Mouse (Mus musculus) naive thymus-derived CD4-positive, alpha-beta T cell, adult 2 months (primary cell): ENCODE data around the gene Rtn4r.

Source experiments
- DNase-seq: peaks from one replicate; pipeline ENCODE4 v3.0.0-alpha.2; 2011; ENCODE audit warnings: low read depth

Rtn4r gene

DNA sequence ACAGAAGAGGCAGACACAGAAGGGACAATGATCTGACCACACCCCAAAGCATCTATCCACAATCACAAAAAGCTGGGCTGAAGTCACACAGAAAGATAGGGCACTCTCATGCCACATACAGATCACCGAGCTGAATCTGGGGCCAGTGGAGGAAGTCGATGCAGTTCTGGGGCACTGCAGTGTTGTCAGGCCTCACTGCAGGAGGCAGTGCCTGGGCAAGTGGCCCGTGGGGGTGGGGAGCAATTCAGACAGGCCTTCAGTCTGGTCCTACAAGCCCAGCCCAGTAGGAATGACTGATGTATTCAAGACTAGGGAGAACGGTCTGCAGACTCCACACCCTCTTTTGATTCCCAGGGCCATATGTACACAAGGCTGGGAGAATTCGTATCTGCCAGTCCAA is 2.8 kb upstream of the Rtn4r start:
- no peak for DNase-seq

- DNase-seq, result no peak
These were observed 2.3 kb upstream of the Rtn4r start for GRCm38 (mm10) chr16:18125131-18125530.

DNA sequence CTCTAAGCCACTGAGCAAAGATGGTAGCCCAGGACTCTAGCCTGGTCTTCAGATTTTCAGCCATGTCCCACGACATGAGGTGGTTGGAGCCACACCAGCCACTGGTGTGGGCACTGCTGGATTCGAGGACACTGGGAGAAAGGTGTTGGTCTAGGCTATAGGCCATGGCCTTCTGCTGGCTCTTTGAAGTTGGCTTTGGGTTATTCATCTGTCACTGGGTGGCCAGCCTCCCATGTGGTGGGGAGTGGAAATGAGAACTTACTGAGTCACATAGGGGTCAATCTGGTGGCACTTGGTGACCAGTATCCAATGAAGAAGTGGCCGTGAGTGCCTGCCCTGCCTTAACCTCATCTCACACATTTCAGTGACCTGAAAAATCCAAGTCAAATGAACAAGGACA is 1.2 kb upstream of the Rtn4r start:
- DNase-seq, result no peak

GRCm38 (mm10) chr16:18127871-18128563 is 575 bp downstream of the Rtn4r start:
- no peak for DNase-seq

- no peak for DNase-seq
These were observed 1.1 kb downstream of the Rtn4r start for GRCm38 (mm10) chr16:18128564-18128935.

DNA sequence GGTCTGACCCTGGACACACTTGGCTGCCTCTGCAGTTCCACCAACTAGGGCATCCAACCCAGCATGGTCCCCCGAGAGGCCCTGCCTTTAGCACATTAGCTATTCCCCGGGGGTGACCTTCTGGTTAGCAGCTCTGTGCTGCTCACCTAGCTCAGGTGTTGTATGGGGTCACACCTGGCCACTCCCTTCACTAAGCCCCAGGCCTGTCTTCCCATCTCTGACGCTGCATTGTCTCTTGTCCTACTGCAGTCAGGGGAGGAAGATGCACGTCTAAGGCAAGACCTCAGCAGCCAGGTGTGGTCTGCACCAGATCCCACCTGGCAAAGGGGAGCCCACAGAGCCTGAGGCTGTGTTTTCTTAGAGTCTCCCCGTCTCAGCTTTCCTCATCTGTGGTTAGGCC is 2.0 kb downstream of the Rtn4r start:
- DNase-seq, result no peak

DNA sequence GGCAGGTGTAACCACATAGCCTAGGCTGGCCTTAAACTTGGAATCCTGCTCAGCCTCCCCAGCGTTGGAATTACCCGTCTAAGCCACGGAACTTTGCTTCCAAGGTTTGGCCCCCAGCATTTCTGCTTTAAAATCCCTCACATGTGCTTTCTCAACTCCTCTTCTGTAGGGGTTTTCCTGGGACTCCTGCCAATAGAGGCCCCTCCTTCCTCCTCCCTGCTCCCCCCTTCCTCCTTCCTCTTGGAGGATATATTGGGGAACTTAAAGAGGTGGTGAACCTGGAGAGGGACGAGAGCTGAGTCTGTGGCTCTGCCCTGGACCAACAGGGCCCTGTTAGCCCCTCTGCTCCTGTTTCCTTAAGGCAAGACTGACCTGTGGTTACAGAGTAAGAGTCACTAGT is 2.8 kb downstream of the Rtn4r start:
- no peak for DNase-seq

- DNase-seq, result no peak
These were observed 3.3 kb downstream of the Rtn4r start for GRCm38 (mm10) chr16:18130705-18131104.

DNA sequence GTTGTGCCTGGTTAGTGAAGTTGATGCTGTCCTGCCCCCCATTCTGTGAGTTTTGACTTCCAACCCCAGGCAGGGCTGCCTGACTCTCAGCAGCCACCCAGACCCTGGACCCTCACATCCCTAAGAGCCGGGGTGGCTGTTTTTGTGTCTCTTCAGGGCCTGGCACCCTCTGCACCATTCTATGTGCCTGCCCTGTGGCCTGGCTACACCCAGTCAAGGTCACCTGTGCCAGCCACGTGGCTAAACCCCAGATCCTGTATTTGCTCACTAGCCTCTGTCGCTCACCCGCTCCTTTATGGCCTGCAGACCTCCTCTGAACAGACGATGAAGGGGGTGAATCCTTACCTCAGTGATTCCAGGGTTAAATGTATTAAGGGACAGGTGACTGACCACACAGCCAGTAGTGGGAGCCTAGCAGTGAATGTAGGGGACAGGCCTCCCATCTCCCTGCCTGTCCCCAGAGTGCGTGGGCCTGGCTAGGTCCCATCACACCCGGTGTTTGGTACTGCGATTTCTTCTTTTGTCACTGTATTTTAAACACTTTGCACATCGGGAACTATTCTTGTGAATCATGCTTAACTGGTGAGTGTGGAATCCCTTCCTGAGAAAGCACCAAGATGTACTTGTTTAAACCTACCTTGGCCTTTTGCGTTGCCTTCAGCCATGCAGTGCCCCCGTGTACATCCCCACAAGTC is 4.0 kb downstream of the Rtn4r start:
- no peak for DNase-seq

DNA sequence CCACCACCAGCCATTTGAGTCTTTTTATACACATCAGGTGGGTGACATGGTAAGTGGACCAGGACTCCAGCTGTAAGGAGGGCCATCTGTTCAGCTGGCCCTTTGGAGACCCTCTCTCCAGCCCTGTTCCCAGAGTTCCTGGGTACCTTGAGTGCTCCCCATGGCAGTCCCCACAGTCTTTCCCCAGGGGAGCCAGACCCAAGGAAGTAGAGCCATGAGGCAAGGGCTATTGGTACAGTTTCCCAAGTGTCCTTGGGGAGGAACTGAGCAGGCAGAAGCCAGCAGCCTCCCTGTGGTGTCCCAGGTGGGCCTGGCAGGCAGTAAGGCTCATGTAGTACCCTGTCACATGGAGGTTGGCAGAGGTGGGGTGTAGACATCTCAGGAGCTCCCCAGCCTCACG is 4.6 kb downstream of the Rtn4r start:
- no peak for DNase-seq

DNA sequence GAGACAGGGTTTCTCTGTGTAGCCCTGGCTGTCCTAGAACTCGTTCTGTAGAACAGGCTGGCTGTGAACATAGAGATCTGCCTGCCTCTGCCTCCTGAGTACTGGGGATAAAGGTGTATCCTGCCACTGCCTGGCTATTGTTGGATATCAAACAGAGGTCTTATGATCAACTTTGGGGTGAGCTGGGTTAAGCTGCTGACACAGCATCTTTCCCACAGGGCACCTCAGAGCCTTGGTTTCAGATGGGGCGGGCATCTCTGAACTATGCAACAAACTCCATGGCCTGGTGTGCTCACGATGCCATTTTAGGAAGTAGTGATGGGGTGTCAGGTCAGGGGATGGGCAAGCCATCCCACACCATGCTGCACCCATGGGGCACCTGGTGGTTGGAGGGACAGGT is 5.1 kb downstream of the Rtn4r start:
- no peak for DNase-seq

DNA sequence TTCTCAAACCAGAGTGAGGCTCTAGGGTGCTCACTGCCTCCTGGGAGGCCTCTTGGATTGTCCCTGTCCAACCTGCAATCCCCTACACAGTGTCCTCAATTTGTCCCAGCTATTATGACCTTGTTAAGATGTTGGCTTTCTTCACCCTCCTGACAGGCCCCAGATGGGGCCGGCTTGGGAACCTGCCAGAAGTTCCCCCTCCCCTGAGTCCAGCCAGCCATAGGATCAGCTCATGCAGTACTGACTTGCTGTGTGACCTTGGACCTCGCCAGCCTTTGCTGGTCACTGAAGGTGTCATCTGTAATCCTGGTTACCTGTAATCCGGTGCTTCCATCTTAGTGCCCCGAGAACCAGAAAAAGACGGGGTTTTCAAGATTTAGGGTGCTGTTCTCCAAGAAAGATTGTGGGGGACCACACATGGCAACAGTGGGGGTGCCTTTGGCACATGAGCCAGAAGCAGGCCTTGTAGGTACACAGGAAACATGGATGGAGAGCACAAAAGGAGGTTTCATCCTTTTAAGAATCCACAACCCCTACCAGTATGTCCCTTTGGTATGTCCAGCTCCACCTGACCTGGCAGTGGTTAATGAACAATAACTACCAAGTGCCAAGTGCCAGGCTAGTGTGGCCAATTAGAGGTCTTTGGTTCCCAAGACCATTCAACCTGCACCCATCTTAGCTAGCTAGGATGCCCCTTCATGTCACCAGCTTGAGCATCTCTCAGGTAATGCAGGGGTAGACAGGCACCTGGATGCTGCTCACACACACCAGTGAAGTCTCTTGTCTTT is 5.9 kb downstream of the Rtn4r start:
- no peak for DNase-seq

DNA sequence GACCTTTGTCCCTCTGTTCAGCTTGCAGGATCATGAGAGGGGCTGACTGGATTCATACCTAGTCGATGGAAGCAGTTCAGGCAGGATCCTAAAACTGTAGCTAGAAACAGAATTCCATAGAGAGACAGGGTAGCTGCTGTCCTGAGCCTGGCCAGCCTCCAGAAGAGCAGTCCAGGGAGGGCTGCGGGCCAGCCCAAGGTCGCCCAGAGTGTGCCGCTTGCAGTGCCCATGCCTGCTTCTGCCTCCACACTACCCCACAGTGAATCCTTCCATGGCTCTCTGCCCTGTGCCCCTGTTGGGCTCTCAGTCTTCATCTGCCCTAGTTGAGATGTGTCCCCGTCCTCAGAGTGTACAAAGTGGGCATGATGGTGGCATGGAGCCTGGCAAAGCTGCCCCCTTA is 7.8 kb downstream of the Rtn4r start:
- no peak for DNase-seq

- no peak for DNase-seq
These were observed 8.6 kb downstream of the Rtn4r start for GRCm38 (mm10) chr16:18136015-18136414.

GRCm38 (mm10) chr16:18144201-18144600 is 16.8 kb downstream of the Rtn4r start:
- no peak for DNase-seq

DNA sequence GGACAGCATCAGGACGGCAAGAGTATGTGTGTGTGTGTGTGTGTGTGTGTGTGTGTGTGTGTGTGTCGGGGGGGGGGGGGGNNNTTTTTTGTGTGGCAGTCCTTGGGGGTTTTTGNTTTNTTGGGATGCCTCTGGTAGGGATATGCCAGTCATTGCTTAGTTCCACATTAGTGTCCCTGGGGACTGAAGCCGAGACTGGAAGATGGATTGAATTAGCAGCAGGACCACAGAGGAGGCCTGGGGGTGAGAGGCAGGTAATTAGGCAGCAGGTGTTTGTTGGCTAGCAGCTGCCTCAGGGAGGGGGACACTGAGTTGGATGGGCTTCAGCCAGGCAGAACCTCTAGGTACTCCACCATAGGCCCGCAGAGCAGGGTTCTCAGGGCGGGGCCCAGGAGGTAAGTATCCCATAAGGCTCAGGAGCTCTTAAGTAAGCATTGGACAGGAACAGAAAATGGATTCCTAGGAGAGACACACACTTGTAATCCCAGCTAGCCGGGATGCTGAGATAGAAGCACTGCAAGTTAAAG is 18.0 kb downstream of the Rtn4r start:
- DNase-seq, result no peak

DNA sequence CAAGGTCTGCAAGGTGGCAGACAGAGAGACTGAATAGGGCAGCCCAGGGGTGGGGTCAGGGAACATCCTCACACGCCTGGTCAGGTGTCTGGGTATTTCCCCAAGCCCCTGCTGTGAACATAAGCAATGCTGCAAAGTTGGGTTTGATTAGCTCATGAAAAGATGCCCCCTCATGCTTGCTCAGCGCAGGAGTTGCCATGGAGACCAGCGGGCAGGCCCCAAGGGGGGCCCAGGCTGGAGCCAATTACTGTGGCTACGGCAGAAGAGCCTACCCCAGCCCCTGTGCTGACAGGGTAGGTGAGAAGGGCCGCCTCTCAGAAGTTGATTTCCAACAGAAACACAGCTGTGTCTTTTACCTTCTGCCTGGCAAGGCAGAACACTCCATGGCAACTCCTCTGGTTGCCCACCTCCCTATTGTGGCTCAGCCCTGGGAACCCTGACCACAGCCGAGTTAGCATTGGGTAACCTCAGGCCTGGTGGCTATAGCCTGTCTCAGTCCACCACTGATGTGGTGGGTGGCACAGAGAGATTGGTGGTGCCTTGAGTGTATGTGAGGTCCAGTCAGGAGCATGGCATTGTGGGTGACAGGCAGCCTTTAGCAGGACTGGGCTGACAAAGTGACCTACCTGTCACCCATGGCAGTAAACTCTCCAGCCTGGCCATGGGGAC is 20.9 kb downstream of the Rtn4r start:
- DNase-seq, result no peak

DNA sequence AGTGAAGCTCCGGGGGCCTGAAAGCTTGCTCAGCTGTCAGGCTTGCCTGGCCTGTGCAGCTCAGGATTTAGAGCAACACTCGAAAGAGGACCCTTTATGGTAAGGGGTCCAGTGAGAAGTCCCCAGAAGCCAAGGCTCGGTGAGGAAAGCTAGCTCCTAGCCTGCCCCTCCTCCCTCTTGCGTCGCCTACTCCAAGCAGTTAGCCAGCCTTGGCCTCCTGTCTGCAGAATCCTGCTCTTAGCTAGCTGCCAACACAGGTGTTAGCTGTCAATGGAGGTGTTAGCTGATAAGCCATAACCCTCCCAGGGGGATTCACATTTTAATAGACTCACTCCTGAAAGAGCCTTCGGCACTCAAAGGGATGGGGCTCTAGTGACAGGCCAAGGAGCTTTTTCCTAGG is 21.8 kb downstream of the Rtn4r start:
- DNase-seq, result no peak

GRCm38 (mm10) chr16:18152189-18152588 is 24.7 kb downstream of the Rtn4r start:
- no peak for DNase-seq

- DNase-seq, result no peak
These were observed 25.5 kb downstream of the Rtn4r start for GRCm38 (mm10) chr16:18152769-18153445.

- DNase-seq, result no peak
These were observed 27.2 kb downstream of the Rtn4r start for GRCm38 (mm10) chr16:18154521-18155171.
